Mouse (Mus musculus) kidney, adult 2 months (tissue): Measurements from ENCODE around the gene Gm45716. TPM values are rescaled to one million over a fixed set of nuclear protein-coding genes. Genes with fewer than 3 reads are reported as not detected.

ENCODE experiments used
- DNase-seq: peaks from one replicate; pipeline ENCODE4 v3.0.0; 2021
- H3K27ac ChIP-seq: fragments of 200-500 bp; 2 replicates; pipeline ENCODE4 v1.5.1; 2012; ENCODE audit warnings: low read depth, low read length, control low read depth, inconsistent platforms; ENCODE audit not compliant: insufficient read depth
- H3K27me3 ChIP-seq: fragments of 200-500 bp; replicated peaks from 2 replicates; pipeline ENCODE4 v1.6.1; 2012; ENCODE audit warnings: mild to moderate bottlenecking, moderate library complexity, low read length, inconsistent platforms; ENCODE audit not compliant: control insufficient read depth, insufficient read depth
- H3K36me3 ChIP-seq: fragments of 200-500 bp; 2 replicates; pipeline ENCODE4 v1.6.1; 2012; ENCODE audit warnings: mild to moderate bottlenecking, moderate library complexity, low read length, inconsistent platforms; ENCODE audit not compliant: control insufficient read depth, insufficient read depth
- H3K4me1 ChIP-seq: fragments of 200-500 bp; 2 replicates; pipeline ENCODE4 v1.6.1; 2011; ENCODE audit warnings: low read length; ENCODE audit not compliant: control insufficient read depth, insufficient read depth
- H3K4me3 ChIP-seq: fragments of 200-500 bp; 2 replicates; pipeline ENCODE4 v1.5.1; 2011; ENCODE audit warnings: mild to moderate bottlenecking, low read depth, low read length, control low read depth; ENCODE audit not compliant: insufficient read depth
- CTCF ChIP-seq: fragments of 200-500 bp; conservative IDR thresholded peaks from 2 replicates; pipeline ENCODE4 v1.5.1; 2011; ENCODE audit warnings: low read depth, mild to moderate bottlenecking, control low read depth, low read length, moderate library complexity, mixed read lengths; ENCODE audit not compliant: insufficient read depth, insufficient read length
- POLR2A ChIP-seq: fragments of 200-500 bp; IDR thresholded peaks from one replicate; pipeline ENCODE4 v1.6.1; 2011; ENCODE audit warnings: low read depth, low read length, control low read depth
- WGBS: fragments of 180-500 bp; shearing (Covaris S2); methylation state at CpG from one replicate; pipeline ENCODE4 v1.1.7; 2018; 5-methylcytosine and 5-hydroxymethylcytosine counted together
- polyA plus RNA-seq: library from polyadenylated mRNA; depleted of rRNA; stranded (reverse); fragments of >200 nt; gene quantifications from 2 replicates; pipeline ENCODE4 v1.2.3, GENCODE M21; 2012

Gene Gm45716
- polyA plus RNA-seq, 1 experiment = 2.5 TPM

GRCm38 (mm10) chr11:90169200-90170013 is 18.1 kb upstream of the Gm45716 start:
- Histone ChIP-seq H3K27ac (no peak overlapping the region), H3K4me1 (no peaks in the 10 kb centered on the region), H3K27me3 (no peaks in the 10 kb centered on the region), H3K36me3 (no peaks in the 10 kb centered on the region), H3K4me3 (no peak overlapping the region)
- TF ChIP-seq CTCF (no peak), POLR2A (no peak)
- DNase-seq = no peak
- 52% methylated on average over 20 of the region's 20 CpGs for WGBS

GRCm38 (mm10) chr11:90170014-90170320 is 17.5 kb upstream of the Gm45716 start:
- no peaks in the 10 kb centered on the region for H3K27me3 ChIP-seq
- H3K4me3 ChIP-seq = no peak overlapping the region
- no peaks in the 10 kb centered on the region for H3K36me3 ChIP-seq
- under 1% methylated on average over 7 of the region's 7 CpGs for WGBS
- no peaks in the 10 kb centered on the region for H3K4me1 ChIP-seq
- H3K27ac ChIP-seq = no peak overlapping the region
- TF ChIP-seq CTCF (peak; percentile 99), POLR2A (no peak)
- DNase-seq = peak; percentile 52

GRCm38 (mm10) chr11:90172331-90172730 is 15.2 kb upstream of the Gm45716 start:
- no peak for DNase-seq
- Histone ChIP-seq H3K36me3 (no peaks in the 10 kb centered on the region), H3K27me3 (no peaks in the 10 kb centered on the region), H3K4me1 (no peaks in the 10 kb centered on the region), H3K27ac (no peak overlapping the region), H3K4me3 (no peak overlapping the region)
- TF ChIP-seq POLR2A (no peak), CTCF (no peak)
- WGBS = 89% methylated on average over 6 of the region's 6 CpGs

- H3K4me1 ChIP-seq = no peaks in the 10 kb centered on the region
- 94% methylated on average over 14 of the region's 14 CpGs for WGBS
- TF ChIP-seq POLR2A = no peak
- TF ChIP-seq CTCF = no peak
- H3K36me3 ChIP-seq = no peaks in the 10 kb centered on the region
- no peak overlapping the region for H3K27ac ChIP-seq
- H3K4me3 ChIP-seq = no peak overlapping the region
- H3K27me3 ChIP-seq = no peaks in the 10 kb centered on the region
- no peak for DNase-seq
These were observed 11.7 kb upstream of the Gm45716 start for GRCm38 (mm10) chr11:90175634-90176300.

- no peak for DNase-seq
- no peak overlapping the region for H3K27ac ChIP-seq
These were observed 10.1 kb upstream of the Gm45716 start for GRCm38 (mm10) chr11:90177389-90177788.

GRCm38 (mm10) chr11:90183361-90183760 is 4.1 kb upstream of the Gm45716 start:
- TF ChIP-seq POLR2A (no peak), CTCF (peak; percentile 44)
- no peak overlapping the region for H3K27ac ChIP-seq
- no peaks in the 10 kb centered on the region for H3K27me3 ChIP-seq
- H3K36me3 ChIP-seq = no peaks in the 10 kb centered on the region
- DNase-seq = peak; percentile 70
- no peaks in the 10 kb centered on the region for H3K4me1 ChIP-seq
- WGBS = 7% methylated on average over 2 of the region's 2 CpGs
- H3K4me3 ChIP-seq = no peak overlapping the region

More at GRCm38 (mm10) chr11:90177389-90177788, 10.1 kb upstream of the Gm45716 start:
- no peak overlapping the region for H3K4me3 ChIP-seq
- WGBS = 92% methylated on average over 6 of the region's 6 CpGs
- no peaks in the 10 kb centered on the region for H3K27me3 ChIP-seq
- no peaks in the 10 kb centered on the region for H3K4me1 ChIP-seq
- H3K36me3 ChIP-seq = no peaks in the 10 kb centered on the region
- no peak for TF ChIP-seq POLR2A
- no peak for TF ChIP-seq CTCF

GRCm38 (mm10) chr11:90184756-90185155 is 2.7 kb upstream of the Gm45716 start:
- no peak for TF ChIP-seq POLR2A
- no peak for TF ChIP-seq CTCF
- Histone ChIP-seq H3K4me3 (no peak overlapping the region), H3K27ac (no peak overlapping the region), H3K27me3 (no peaks in the 10 kb centered on the region), H3K36me3 (no peaks in the 10 kb centered on the region), H3K4me1 (no peaks in the 10 kb centered on the region)
- 70% methylated on average over 4 of the region's 4 CpGs for WGBS
- DNase-seq = peak; percentile 21
